Mouse (Mus musculus): ENCODE data around the gene Dpagt1. TPM values are rescaled to one million over a fixed set of nuclear protein-coding genes. Genes with fewer than 3 reads are reported as not detected.
"Not testable (repeated sequence)": the region's sequence is repeated elsewhere in the genome, so short reads cannot be mapped to it uniquely, and the experiment has no call there.

Gene Dpagt1
- polyA plus RNA-seq, 1 experiment from 2014 or later = 33.7 TPM

DNA sequence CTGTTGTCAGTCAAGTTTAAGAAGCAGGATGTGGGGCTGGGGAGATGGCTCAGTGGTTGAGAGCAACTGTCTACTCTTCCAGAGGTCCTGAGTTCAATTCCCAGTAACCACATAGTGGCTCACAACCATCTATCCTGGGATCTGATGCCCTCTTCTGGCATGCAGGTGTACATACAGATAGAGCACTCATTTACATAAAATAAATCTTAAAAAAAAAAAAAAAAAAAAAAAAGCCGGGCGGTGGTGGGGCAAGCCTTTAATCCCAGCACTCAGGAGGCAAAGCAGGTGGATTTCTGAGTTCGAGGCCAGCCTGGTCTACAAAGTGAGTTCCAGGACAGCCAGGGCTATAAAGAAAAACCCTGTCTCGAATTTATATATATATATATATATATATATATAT, 2.2 kb upstream of the Dpagt1 start:
- H3K4me2 ChIP-seq (ENCODE audit: low read depth, low read length); H3K27ac ChIP-seq (ENCODE audit: low read length); H3K4me3 ChIP-seq (ENCODE audit: low read length); H3K9me3 ChIP-seq (replicated peaks; ENCODE audit: control insufficient read depth, low read length); H3K9ac ChIP-seq (ENCODE audit: low read length); H3K27me3 ChIP-seq (ENCODE audit: control insufficient read depth, insufficient read depth, low read length); ATAC-seq (replicated peaks; ENCODE audit: extremely low read depth, insufficient read depth, low FRiP score); H3K36me3 ChIP-seq (ENCODE audit: control insufficient read depth, insufficient read depth): not testable (repeated sequence)
- H3K4me1 ChIP-seq (ENCODE audit: control insufficient read depth, insufficient read depth, low read length) = peaks cover 21% of the 10 kb centered on the region
- 67% methylated on average over 4 of the region's 4 CpGs for WGBS

DNA sequence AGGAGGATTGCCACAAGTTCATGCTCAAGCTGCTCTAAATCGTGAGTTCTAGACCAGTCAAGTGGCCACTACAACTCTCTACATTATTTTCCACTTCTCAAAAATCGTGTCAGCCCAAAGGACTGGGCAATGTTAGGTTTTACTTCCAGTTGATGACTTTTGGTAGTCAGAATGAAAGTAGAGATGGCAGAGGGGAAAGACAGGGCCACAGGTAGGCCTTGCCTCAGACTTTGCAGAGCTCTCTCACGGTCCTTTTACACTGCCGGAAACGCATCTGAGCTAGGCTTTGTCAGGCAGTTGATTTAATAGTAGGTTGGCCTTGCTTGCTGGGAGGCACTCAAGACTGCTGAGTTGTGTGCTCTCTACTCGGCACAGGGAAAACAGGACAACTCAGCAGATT, 1.7 kb upstream of the Dpagt1 start:
- Histone ChIP-seq H3K36me3 (ENCODE audit: control insufficient read depth, insufficient read depth) (peaks cover 5% of the 10 kb centered on the region; the same call in 1 of the 2 replicates), H3K27ac (ENCODE audit: low read length) (no peak overlapping the region), H3K4me2 (ENCODE audit: low read depth, low read length) (no peak overlapping the region), H3K4me3 (ENCODE audit: low read length) (no peak overlapping the region), H3K27me3 (ENCODE audit: control insufficient read depth, insufficient read depth, low read length) (no peaks in the 10 kb centered on the region), H3K9me3 (replicated peaks; ENCODE audit: control insufficient read depth, low read length) (no peaks in the 10 kb centered on the region), H3K9ac (ENCODE audit: low read length) (no peak overlapping the region), H3K4me1 (ENCODE audit: control insufficient read depth, insufficient read depth, low read length) (peaks cover 16% of the 10 kb centered on the region)
- ATAC-seq (replicated peaks; ENCODE audit: extremely low read depth, insufficient read depth, low FRiP score) = no peak
- WGBS = 77% methylated on average over 6 of the region's 6 CpGs

DNA sequence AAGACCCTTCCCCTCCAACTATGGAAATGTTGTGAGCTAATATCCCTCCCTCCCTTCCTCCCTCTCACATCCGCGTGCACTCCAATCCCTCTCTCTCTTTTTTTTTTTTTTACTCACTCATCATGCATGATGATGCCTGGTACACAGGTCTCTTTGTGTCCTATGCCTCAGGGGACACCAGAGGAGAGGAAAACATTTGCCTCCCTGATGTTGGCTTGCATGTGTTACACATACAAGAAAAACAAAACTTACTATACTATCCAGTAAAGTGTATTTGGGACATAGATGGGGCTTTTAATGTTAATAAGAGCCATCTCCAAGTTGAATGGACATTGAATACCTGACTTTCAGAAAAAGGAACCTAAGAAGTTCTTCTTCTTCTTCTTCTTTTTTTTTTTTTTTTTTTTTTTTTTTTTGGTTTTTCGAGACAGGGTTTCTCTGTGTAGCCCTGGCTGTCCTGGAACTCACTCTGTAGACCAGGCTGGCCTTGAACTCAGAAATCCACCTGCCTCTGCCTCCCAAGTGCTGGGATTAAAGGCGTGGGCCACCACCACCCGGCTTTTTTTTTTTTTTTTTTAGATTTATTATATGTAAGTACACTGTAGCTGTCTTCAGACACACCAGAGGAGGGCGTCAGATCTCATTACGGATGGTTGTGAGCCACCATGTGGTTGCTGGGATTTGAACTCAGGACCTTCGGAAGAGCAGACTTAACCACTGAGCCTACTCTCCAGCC, 619 bp upstream of the Dpagt1 start:
- H3K27ac ChIP-seq (ENCODE audit: low read length) = peak overlapping the region; percentile 94; the same call in 1 of the 2 replicates
- not testable (repeated sequence) for H3K4me3 ChIP-seq (ENCODE audit: low read length); H3K27me3 ChIP-seq (ENCODE audit: control insufficient read depth, insufficient read depth, low read length); H3K9me3 ChIP-seq (replicated peaks; ENCODE audit: control insufficient read depth, low read length); ATAC-seq (replicated peaks; ENCODE audit: extremely low read depth, insufficient read depth, low FRiP score); H3K9ac ChIP-seq (ENCODE audit: low read length)
- 61% methylated on average over 5 of the region's 8 CpGs for WGBS
- peaks cover 12% of the 10 kb centered on the region for H3K36me3 ChIP-seq (ENCODE audit: control insufficient read depth, insufficient read depth)
- peak overlapping the region; percentile 75; the same call in 1 of the 2 replicates for H3K4me2 ChIP-seq (ENCODE audit: low read depth, low read length)
- peaks cover 14% of the 10 kb centered on the region for H3K4me1 ChIP-seq (ENCODE audit: control insufficient read depth, insufficient read depth, low read length)

DNA sequence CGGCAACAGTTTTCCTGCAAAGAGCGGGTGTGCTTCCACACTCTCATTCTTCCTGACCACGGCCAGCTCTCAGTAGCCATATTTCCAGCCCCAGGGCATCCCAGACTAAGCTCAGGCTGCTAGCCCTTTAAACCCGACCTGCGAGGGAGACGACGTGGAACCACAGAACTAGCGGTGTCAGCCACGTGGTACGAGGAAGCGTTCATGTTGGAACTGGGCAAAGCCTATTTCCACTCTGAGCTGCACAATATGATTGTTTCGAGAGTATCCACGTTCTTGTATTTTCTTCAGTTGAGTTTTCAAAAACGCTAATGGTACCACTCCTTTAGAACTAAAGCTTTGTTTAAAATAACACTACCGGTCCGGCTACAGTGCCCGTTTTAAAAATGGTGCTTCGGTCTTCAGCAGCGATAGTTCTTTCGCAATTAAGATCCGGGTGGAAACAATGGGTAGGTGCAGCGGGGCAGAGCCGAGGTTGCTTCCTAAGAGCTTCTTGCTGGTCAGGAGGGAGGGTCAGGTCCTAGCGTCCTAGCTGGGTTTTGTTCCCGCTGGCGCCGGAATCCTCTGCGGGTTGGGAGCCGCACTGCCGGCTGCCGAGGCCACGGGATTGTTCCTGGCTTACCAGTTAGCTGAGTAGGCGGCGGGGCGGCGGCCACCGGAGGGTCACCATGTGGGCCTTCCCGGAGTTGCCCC, 698 bp downstream of the Dpagt1 start:
- Histone ChIP-seq H3K36me3 (ENCODE audit: control insufficient read depth, insufficient read depth) (peaks cover 24% of the 10 kb centered on the region), H3K27ac (ENCODE audit: low read length) (peak overlapping the region; percentile 94), H3K9ac (ENCODE audit: low read length) (peak overlapping the region; percentile 84), H3K27me3 (ENCODE audit: control insufficient read depth, insufficient read depth, low read length) (no peaks in the 10 kb centered on the region), H3K9me3 (replicated peaks; ENCODE audit: control insufficient read depth, low read length) (no peaks in the 10 kb centered on the region), H3K4me2 (ENCODE audit: low read depth, low read length) (peak overlapping the region; percentile 75), H3K4me1 (ENCODE audit: control insufficient read depth, insufficient read depth, low read length) (peaks cover 7% of the 10 kb centered on the region), H3K4me3 (ENCODE audit: low read length) (peak overlapping the region; percentile 68)
- under 1% methylated on average over 38 of the region's 38 CpGs for WGBS
- ATAC-seq (replicated peaks; ENCODE audit: extremely low read depth, insufficient read depth, low FRiP score) = peak; percentile 91

DNA sequence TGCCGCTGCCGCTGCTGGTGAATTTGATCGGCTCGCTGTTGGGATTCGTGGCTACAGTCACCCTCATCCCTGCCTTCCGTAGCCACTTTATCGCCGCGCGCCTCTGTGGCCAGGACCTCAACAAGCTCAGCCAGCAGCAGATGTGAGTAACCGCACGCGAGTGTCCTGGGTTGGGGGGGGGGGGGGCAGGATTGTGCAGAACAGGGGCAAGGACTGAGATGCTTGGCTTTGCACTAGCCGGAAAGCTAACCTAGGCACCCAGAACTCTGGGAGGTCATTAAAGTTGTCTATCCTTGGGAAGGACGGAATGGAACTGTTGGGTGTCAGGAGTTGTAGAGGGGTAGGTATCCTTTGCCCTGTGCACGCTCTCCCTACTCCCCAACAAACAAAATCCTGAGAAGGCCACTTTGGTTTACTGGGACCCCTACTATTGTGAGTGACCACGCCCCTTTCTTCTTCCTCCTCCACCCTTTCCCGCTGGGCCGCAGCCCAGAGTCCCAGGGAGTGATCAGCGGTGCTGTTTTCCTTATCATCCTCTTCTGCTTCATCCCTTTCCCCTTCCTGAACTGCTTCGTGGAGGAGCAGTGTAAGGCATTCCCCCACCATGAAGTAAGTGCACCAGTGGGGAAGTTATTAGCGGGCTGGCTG, 1.4 kb downstream of the Dpagt1 start:
- H3K27ac ChIP-seq (ENCODE audit: low read length) = peak overlapping the region; percentile 94
- H3K27me3 ChIP-seq (ENCODE audit: control insufficient read depth, insufficient read depth, low read length) = no peaks in the 10 kb centered on the region
- H3K9me3 ChIP-seq (replicated peaks; ENCODE audit: control insufficient read depth, low read length) = no peaks in the 10 kb centered on the region
- H3K4me3 ChIP-seq (ENCODE audit: low read length) = peak overlapping the region; percentile 68
- peak overlapping the region; percentile 75 for H3K4me2 ChIP-seq (ENCODE audit: low read depth, low read length)
- peak overlapping the region; percentile 84 for H3K9ac ChIP-seq (ENCODE audit: low read length)
- peak; percentile 37 for ATAC-seq (replicated peaks; ENCODE audit: extremely low read depth, insufficient read depth, low FRiP score)
- under 1% methylated on average over 22 of the region's 22 CpGs for WGBS
- peaks cover 7% of the 10 kb centered on the region for H3K4me1 ChIP-seq (ENCODE audit: control insufficient read depth, insufficient read depth, low read length)
- H3K36me3 ChIP-seq (ENCODE audit: control insufficient read depth, insufficient read depth) = peaks cover 30% of the 10 kb centered on the region

DNA sequence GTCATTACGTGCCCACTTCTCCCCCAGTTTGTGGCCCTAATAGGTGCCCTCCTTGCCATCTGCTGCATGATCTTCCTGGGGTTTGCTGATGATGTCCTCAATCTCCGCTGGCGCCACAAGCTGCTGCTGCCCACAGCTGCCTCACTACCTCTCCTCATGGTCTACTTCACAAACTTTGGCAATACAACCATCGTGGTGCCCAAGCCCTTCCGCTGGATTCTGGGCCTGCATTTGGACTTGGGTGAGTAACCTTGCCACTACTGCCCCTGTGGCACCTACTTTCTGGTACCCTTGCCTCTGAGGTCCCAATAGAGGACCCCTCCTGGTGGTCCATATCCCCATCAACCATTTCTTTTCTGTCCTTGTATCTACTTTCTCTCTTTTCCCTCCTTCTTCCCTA, 2.1 kb downstream of the Dpagt1 start:
- H3K4me3 ChIP-seq (ENCODE audit: low read length) = peak overlapping the region; percentile 68
- H3K9ac ChIP-seq (ENCODE audit: low read length) = peak overlapping the region; percentile 84
- WGBS = 87% methylated on average over 5 of the region's 5 CpGs
- peak overlapping the region; percentile 75 for H3K4me2 ChIP-seq (ENCODE audit: low read depth, low read length)
- H3K4me1 ChIP-seq (ENCODE audit: control insufficient read depth, insufficient read depth, low read length) = peaks cover 7% of the 10 kb centered on the region
- no peaks in the 10 kb centered on the region for H3K9me3 ChIP-seq (replicated peaks; ENCODE audit: control insufficient read depth, low read length)
- H3K36me3 ChIP-seq (ENCODE audit: control insufficient read depth, insufficient read depth) = peaks cover 37% of the 10 kb centered on the region
- no peak overlapping the region; the same call in none of the 2 replicates for H3K27ac ChIP-seq (ENCODE audit: low read length)
- ATAC-seq (replicated peaks; ENCODE audit: extremely low read depth, insufficient read depth, low FRiP score) = no peak
- no peaks in the 10 kb centered on the region for H3K27me3 ChIP-seq (ENCODE audit: control insufficient read depth, insufficient read depth, low read length)

DNA sequence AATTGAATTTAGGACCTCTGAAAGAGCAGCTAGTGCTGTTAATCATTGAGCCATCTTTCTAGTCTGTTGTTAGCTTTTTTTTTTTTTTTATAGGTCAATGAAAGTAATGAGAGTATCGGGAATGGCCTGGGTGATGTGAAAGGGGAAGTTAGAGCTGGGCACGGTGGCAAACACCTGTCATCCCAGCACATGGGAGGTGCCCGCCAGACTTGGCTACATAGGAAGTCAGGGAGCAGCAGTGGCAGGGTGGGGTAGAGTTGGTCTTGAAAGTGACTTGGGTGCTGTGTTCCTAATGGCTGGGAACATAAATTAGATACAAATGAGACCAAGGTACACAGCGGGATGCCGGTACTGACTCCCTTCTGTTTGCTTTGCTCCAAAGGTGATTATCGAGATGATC, 4.9 kb downstream of the Dpagt1 start:
- H3K4me3 ChIP-seq (ENCODE audit: low read length) = no peak overlapping the region
- H3K4me2 ChIP-seq (ENCODE audit: low read depth, low read length) = no peak overlapping the region
- no peaks in the 10 kb centered on the region for H3K9me3 ChIP-seq (replicated peaks; ENCODE audit: control insufficient read depth, low read length)
- 93% methylated on average over 6 of the region's 6 CpGs for WGBS
- peaks cover 7% of the 10 kb centered on the region for H3K4me1 ChIP-seq (ENCODE audit: control insufficient read depth, insufficient read depth, low read length)
- no peaks in the 10 kb centered on the region for H3K27me3 ChIP-seq (ENCODE audit: control insufficient read depth, insufficient read depth, low read length)
- H3K27ac ChIP-seq (ENCODE audit: low read length) = no peak overlapping the region
- H3K9ac ChIP-seq (ENCODE audit: low read length) = no peak overlapping the region
- peaks cover 48% of the 10 kb centered on the region for H3K36me3 ChIP-seq (ENCODE audit: control insufficient read depth, insufficient read depth)
- no peak for ATAC-seq (replicated peaks; ENCODE audit: extremely low read depth, insufficient read depth, low FRiP score)

DNA sequence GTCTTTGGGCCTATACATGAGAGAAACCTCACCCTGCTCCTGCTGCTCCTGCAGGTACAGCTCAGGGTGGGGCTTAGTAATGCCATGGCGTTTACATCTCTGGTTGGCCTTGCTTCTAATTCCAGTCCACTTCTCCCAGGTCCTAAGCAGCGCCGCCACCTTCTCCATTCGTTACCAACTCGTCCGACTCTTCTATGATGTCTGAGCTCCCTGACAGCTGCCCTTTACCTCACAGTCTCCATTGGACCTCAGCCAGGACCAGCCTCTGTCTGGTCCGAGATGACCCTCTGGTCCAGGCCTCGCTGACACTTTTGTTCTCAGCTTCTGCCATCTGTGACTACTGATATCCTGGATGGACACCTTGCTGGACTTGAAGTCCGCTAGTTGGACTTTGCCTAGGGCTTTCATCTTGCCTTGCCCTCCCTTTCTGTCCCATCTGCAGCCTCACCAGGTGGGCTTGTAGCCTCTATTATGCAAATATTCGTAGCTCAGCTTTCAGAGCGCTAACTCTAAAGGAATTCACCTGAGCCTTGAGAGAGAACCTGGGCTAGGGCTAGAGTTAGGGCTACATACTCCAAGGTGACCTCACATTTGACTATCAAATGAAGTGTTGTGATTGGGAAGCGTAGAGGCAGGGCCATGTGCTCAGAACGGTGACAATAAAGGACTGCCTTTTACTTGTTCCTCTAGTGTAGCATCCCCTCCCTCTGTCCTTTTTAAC, 7.3 kb downstream of the Dpagt1 start:
- no peak overlapping the region; the same call in 1 of the 2 replicates for H3K27ac ChIP-seq (ENCODE audit: low read length)

More for the DNA sequence above, 7.3 kb downstream of the Dpagt1 start:
- peaks cover 15% of the 10 kb centered on the region for H3K4me1 ChIP-seq (ENCODE audit: control insufficient read depth, insufficient read depth, low read length)
- WGBS = 91% methylated on average over 13 of the region's 13 CpGs
- no peak overlapping the region for H3K9ac ChIP-seq (ENCODE audit: low read length)
- no peaks in the 10 kb centered on the region for H3K9me3 ChIP-seq (replicated peaks; ENCODE audit: control insufficient read depth, low read length)
- no peak overlapping the region for H3K4me2 ChIP-seq (ENCODE audit: low read depth, low read length)
- no peak for ATAC-seq (replicated peaks; ENCODE audit: extremely low read depth, insufficient read depth, low FRiP score)
- H3K27me3 ChIP-seq (ENCODE audit: control insufficient read depth, insufficient read depth, low read length) = no peaks in the 10 kb centered on the region
- no peak overlapping the region for H3K4me3 ChIP-seq (ENCODE audit: low read length)
- peaks cover 59% of the 10 kb centered on the region for H3K36me3 ChIP-seq (ENCODE audit: control insufficient read depth, insufficient read depth)

All from heart, embryonic 16.5 days (tissue).